Mouse (Mus musculus) E14TG2a.4 (cell line): ENCODE data around the gene Ppcdc.

Source experiments
- CTCF ChIP-seq: conservative IDR thresholded peaks from 2 replicates; pipeline ENCODE4 v1.5.1; 2014; ENCODE audit warnings: low read length
- NANOG ChIP-seq: IDR thresholded peaks from 2 replicates; pipeline ENCODE4 v1.6.1; 2014; ENCODE audit warnings: borderline replicate concordance, low read length, mixed read lengths

DNA sequence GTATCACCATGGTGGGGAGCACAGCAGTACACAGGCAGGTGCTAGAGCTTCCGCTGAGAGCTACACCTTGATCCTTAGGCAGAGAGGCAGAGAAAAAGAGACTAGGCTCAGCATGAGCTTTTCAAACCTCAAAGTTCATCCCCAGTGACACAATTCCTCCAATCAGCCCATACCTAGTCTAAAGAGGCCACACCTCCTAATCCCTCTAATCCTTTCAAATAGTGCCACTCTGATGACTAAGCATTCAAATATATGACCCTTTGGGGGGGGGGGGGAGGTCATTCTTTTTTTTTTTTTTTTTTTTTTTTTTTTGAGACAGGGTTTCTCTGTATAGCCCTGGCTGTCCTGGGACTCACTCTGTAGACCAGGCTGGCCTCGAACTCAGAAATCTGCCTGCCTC lies 41.2 kb downstream of the Ppcdc start:
- TF ChIP-seq CTCF (no peak), NANOG (no peak)
